Mouse (Mus musculus) ES-E14 (cell line): ENCODE measurements around the gene Gm9803. TPM values are rescaled to one million over a fixed set of nuclear protein-coding genes. Genes with fewer than 3 reads are reported as not detected.

Source experiments
- DNase-seq: peaks from one replicate; pipeline ENCODE4 v3.0.0-alpha.2; 2013; ENCODE audit warnings: low read depth, low spot score
- H3K27ac ChIP-seq: 2 replicates; pipeline ENCODE4 v1.5.1; 2012; ENCODE audit warnings: low read depth, mild to moderate bottlenecking, low read length, moderate library complexity, mixed read lengths; ENCODE audit not compliant: poor library complexity, insufficient read depth, severe bottlenecking
- H3K36me3 ChIP-seq: 2 replicates; pipeline ENCODE4 v1.6.1; 2012; ENCODE audit warnings: mild to moderate bottlenecking, low read length, moderate library complexity, mixed read lengths; ENCODE audit not compliant: control insufficient read depth, poor library complexity, insufficient read depth, severe bottlenecking
- H3K4me1 ChIP-seq, 2 experiments: fragments of 150-350 bp in 1 of 2; sonication (generic) in 1 of 2; 2 replicates each; pipeline ENCODE4 v1.6.1; 2012; ENCODE audit warnings: low read length in 2 of 2, mild to moderate bottlenecking in 1 of 2, mixed read lengths in 1 of 2; ENCODE audit not compliant: control insufficient read depth in 2 of 2, insufficient read depth in 2 of 2, poor library complexity in 1 of 2
- H3K4me3 ChIP-seq, 2 experiments: fragments of 150-350 bp in 1 of 2; sonication (generic) in 1 of 2; 2 replicates each; pipeline ENCODE4 v1.5.1; 2012; ENCODE audit warnings: low read length in 2 of 2, low read depth in 1 of 2, mild to moderate bottlenecking in 1 of 2, mixed read lengths in 1 of 2; ENCODE audit not compliant: insufficient read depth in 1 of 2, poor library complexity in 1 of 2, severe bottlenecking in 1 of 2
- H3K9ac ChIP-seq: 2 replicates; pipeline ENCODE4 v1.6.1; 2012; ENCODE audit warnings: low read depth, mild to moderate bottlenecking, low read length, mixed read lengths; ENCODE audit not compliant: poor library complexity, insufficient read depth, severe bottlenecking
- H3K9me3 ChIP-seq: fragments of 150-350 bp; sonication (generic); 2 replicates; pipeline ENCODE4 v1.6.1; 2012; ENCODE audit warnings: low read depth, mild to moderate bottlenecking, low read length; ENCODE audit not compliant: control insufficient read depth, insufficient read depth
- CHD2 ChIP-seq: IDR thresholded peaks from 2 replicates; pipeline ENCODE4 v1.6.1; 2014; ENCODE audit warnings: mild to moderate bottlenecking, low read depth, low read length, inconsistent platforms
- HCFC1 ChIP-seq: IDR thresholded peaks from 2 replicates; pipeline ENCODE4 v1.6.1; 2012; ENCODE audit warnings: low read length, inconsistent platforms, borderline replicate concordance; ENCODE audit not compliant: insufficient read depth
- MAFK ChIP-seq: IDR thresholded peaks from 2 replicates; pipeline ENCODE4 v1.6.1; 2014; ENCODE audit warnings: mild to moderate bottlenecking, low read depth, low read length, inconsistent platforms; ENCODE audit not compliant: insufficient read depth
- ZC3H11A ChIP-seq: IDR thresholded peaks from 2 replicates; pipeline ENCODE4 v1.6.1; 2012; ENCODE audit warnings: low read depth, mild to moderate bottlenecking, inconsistent platforms, low read length, borderline replicate concordance
- ZNF384 ChIP-seq: IDR thresholded peaks from 2 replicates; pipeline ENCODE4 v1.6.1; 2012; ENCODE audit warnings: low read depth, low read length, inconsistent platforms
- in situ Hi-C, 2 experiments: fragments of 600-800 bp; cut with MboI; formaldehyde crosslinking; loops; one replicate each; pipeline ENCODE4 v1.15.1; 2025; ENCODE audit warnings: low sequenced_read_pairs in 2 of 2, inconsistent platforms in 1 of 2; ENCODE audit not compliant: unreplicated experiment in 2 of 2
- total RNA-seq: library from RNA; depleted of rRNA; stranded (reverse); fragments of 300-350 nt; gene quantifications from 2 replicates; pipeline ENCODE4 v1.2.3, GENCODE M21; 2012

Gm9803 gene
- total RNA-seq, 1 experiment: 20.6 TPM

DNA sequence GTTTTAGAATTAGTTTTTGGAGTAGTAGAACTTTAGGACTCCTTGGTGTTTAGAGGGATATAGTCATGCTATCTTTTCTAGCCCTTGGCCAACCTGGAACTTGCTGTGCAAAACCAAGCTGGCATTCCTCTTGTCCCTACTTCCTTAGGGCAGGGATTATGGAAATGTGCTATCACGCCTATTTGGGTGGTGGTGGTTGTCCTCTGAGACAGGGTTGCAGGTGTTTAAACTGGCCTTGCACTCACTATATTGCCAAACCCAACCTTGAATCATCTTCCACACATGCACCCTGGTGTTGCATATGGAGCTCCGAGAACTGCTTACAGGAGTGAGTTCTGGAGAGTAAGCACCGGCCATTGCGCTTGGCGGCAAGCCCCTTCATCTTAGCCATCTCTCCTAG, 41.9 kb upstream of the Gm9803 start:
- no peak for TF ChIP-seq ZC3H11A
- DNase-seq: no peak
- Histone ChIP-seq H3K36me3 (peaks cover 3% of the 10 kb centered on the region; the same call in 1 of the 2 replicates), H3K27ac (no peak overlapping the region), H3K9ac (no peak overlapping the region), H3K4me1 (peaks cover 4 to 24% of the 10 kb centered on the region in 2 experiments; a peak in 3 of 4 replicates), H3K9me3 (no peaks in the 10 kb centered on the region), H3K4me3 (no peak overlapping the region)
- in situ Hi-C loops: no loop called here

GRCm38 (mm10) chr10:43483426-43483995, 40.4 kb upstream of the Gm9803 start:
- in situ Hi-C loops: no loop called here
- no peak overlapping the region for H3K4me3 ChIP-seq
- peaks cover 4 to 30% of the 10 kb centered on the region in 2 experiments for H3K4me1 ChIP-seq
- no peak overlapping the region for H3K27ac ChIP-seq
- no peak for DNase-seq
- H3K9ac ChIP-seq: 0 out of 2 replicates have a peak overlapping the region, but pooled peaks have one; percentile 35
- H3K9me3 ChIP-seq: no peaks in the 10 kb centered on the region
- no peak for TF ChIP-seq ZC3H11A
- no peak for TF ChIP-seq HCFC1
- TF ChIP-seq CHD2: no peak
- no peak for TF ChIP-seq ZNF384
- TF ChIP-seq MAFK: no peak
- H3K36me3 ChIP-seq: peaks cover 3% of the 10 kb centered on the region; the same call in 1 of the 2 replicates

GRCm38 (mm10) chr10:43485751-43486268, 38.1 kb upstream of the Gm9803 start:
- no peak for TF ChIP-seq CHD2
- no peak for TF ChIP-seq HCFC1
- no peak for TF ChIP-seq MAFK
- in situ Hi-C loops: no loop called here
- Histone ChIP-seq H3K4me1 (peaks cover 7 to 38% of the 10 kb centered on the region in 2 experiments), H3K36me3 (peaks cover 3% of the 10 kb centered on the region; the same call in 1 of the 2 replicates), H3K27ac (no peak overlapping the region), H3K4me3 (no peak overlapping the region), H3K9me3 (no peaks in the 10 kb centered on the region), H3K9ac (no peak overlapping the region)
- DNase-seq: no peak

- Histone ChIP-seq H3K4me3 (no peak overlapping the region), H3K27ac (no peak overlapping the region), H3K36me3 (peaks cover 3% of the 10 kb centered on the region; the same call in 1 of the 2 replicates), H3K4me1 (peaks cover 5 to 30% of the 10 kb centered on the region in 2 experiments), H3K9me3 (no peaks in the 10 kb centered on the region), H3K9ac (no peak overlapping the region)
- DNase-seq: no peak
- TF ChIP-seq CHD2: no peak
- no peak for TF ChIP-seq ZC3H11A
- in situ Hi-C loops: no loop called here
Measured at GRCm38 (mm10) chr10:43487441-43488010, 36.4 kb upstream of the Gm9803 start.

- Histone ChIP-seq H3K27ac (no peak overlapping the region), H3K9ac (no peak overlapping the region), H3K36me3 (peaks cover 6% of the 10 kb centered on the region; the same call in 1 of the 2 replicates), H3K4me1 (peaks cover 5 to 27% of the 10 kb centered on the region in 2 experiments), H3K4me3 (no peak overlapping the region), H3K9me3 (no peaks in the 10 kb centered on the region)
- TF ChIP-seq HCFC1 (no peak), ZNF384 (no peak), MAFK (no peak), ZC3H11A (no peak), CHD2 (no peak)
- in situ Hi-C loops: no loop called here
- no peak for DNase-seq
Measured at GRCm38 (mm10) chr10:43488258-43488657, 35.6 kb upstream of the Gm9803 start.
